Mouse (Mus musculus): ENCODE data around the gene Rtel1. TPM values are rescaled to one million over a fixed set of nuclear protein-coding genes. Genes with fewer than 3 reads are reported as not detected.

The Rtel1 gene
- polyA plus RNA-seq, 1 experiment: 6.1 TPM

DNA sequence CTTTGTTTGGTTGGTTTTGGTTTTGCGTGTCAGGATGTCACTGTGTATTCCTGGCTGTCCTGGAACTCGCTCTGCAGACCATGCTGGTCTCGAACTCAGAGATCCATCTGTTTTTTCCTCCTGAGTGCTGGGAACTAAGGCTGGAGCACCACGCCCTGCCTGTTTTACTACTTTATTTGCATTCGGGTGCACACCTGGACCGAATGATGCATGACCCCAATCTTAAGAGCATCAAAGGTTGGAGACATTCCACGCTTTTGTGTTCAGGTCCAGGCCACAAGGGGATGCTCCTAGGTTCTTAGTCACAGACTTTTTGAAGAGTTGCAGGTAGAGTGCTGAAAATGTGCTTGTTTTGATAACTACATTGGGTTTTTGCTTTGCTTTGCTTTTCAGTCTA, 562 bp downstream of the Rtel1 start:
- TF ChIP-seq GATA1 (IDR thresholded peaks at IDR 0.05; ENCODE audit: borderline replicate concordance, low read length) (no peak), FLI1 (IDR thresholded peaks at IDR 0.05; ENCODE audit: low read length) (no peak)

GRCm38 (mm10) chr2:181322136-181322535, 2.6 kb downstream of the Rtel1 start:
- Histone ChIP-seq H3K9me3 (no peaks in the 10 kb centered on the region), H3K4me1 (peaks cover 23% of the 10 kb centered on the region), H3K4me3 (replicated peaks) (no peak overlapping the region), H3K27me3 (replicated peaks) (peaks cover 2% of the 10 kb centered on the region), H3K36me3 (replicated peaks; ENCODE audit: low read length) (peaks cover 53% of the 10 kb centered on the region)
- TF ChIP-seq GATA1 (IDR thresholded peaks at IDR 0.05; ENCODE audit: borderline replicate concordance, low read length) (no peak), FLI1 (IDR thresholded peaks at IDR 0.05; ENCODE audit: low read length) (no peak)

More for the DNA sequence above, 562 bp downstream of the Rtel1 start:
- H3K27me3 ChIP-seq (replicated peaks): peaks cover 18% of the 10 kb centered on the region
- no peaks in the 10 kb centered on the region for H3K9me3 ChIP-seq
- H3K36me3 ChIP-seq (replicated peaks; ENCODE audit: low read length): peaks cover 33% of the 10 kb centered on the region
- H3K4me1 ChIP-seq: peaks cover 20% of the 10 kb centered on the region
- peak overlapping the region; percentile 94 for H3K4me3 ChIP-seq (replicated peaks)

GRCm38 (mm10) chr2:181326098-181326497, 6.6 kb downstream of the Rtel1 start:
- TF ChIP-seq FLI1 (IDR thresholded peaks at IDR 0.05; ENCODE audit: low read length): no peak
- no peak for TF ChIP-seq GATA1 (IDR thresholded peaks at IDR 0.05; ENCODE audit: borderline replicate concordance, low read length)
- Histone ChIP-seq H3K27me3 (replicated peaks) (no peaks in the 10 kb centered on the region), H3K36me3 (replicated peaks; ENCODE audit: low read length) (peaks cover 90% of the 10 kb centered on the region)

GRCm38 (mm10) chr2:181332542-181332941, 13.0 kb downstream of the Rtel1 start:
- TF ChIP-seq FLI1 (IDR thresholded peaks at IDR 0.05; ENCODE audit: low read length) (no peak), GATA1 (IDR thresholded peaks at IDR 0.05; ENCODE audit: borderline replicate concordance, low read length) (no peak)
- peaks cover 83% of the 10 kb centered on the region for H3K36me3 ChIP-seq (replicated peaks; ENCODE audit: low read length)
- H3K9me3 ChIP-seq: no peaks in the 10 kb centered on the region
- peaks cover 3% of the 10 kb centered on the region; the same call in 1 of the 2 replicates for H3K4me1 ChIP-seq
- no peak overlapping the region for H3K4me3 ChIP-seq (replicated peaks)
- no peaks in the 10 kb centered on the region for H3K27me3 ChIP-seq (replicated peaks)

More at GRCm38 (mm10) chr2:181326098-181326497, 6.6 kb downstream of the Rtel1 start:
- Histone ChIP-seq H3K4me1 (peaks cover 5% of the 10 kb centered on the region; the same call in 1 of the 2 replicates), H3K9me3 (no peaks in the 10 kb centered on the region), H3K4me3 (replicated peaks) (no peak overlapping the region)

- Histone ChIP-seq H3K4me1 (peaks cover 3% of the 10 kb centered on the region; the same call in 1 of the 2 replicates), H3K27me3 (replicated peaks) (no peaks in the 10 kb centered on the region), H3K9me3 (no peaks in the 10 kb centered on the region), H3K36me3 (replicated peaks; ENCODE audit: low read length) (peaks cover 82% of the 10 kb centered on the region), H3K4me3 (replicated peaks) (no peak overlapping the region)
- no peak for TF ChIP-seq GATA1 (IDR thresholded peaks at IDR 0.05; ENCODE audit: borderline replicate concordance, low read length)
- TF ChIP-seq FLI1 (IDR thresholded peaks at IDR 0.05; ENCODE audit: low read length): no peak
Measured at GRCm38 (mm10) chr2:181334023-181334422, 14.5 kb downstream of the Rtel1 start.

DNA sequence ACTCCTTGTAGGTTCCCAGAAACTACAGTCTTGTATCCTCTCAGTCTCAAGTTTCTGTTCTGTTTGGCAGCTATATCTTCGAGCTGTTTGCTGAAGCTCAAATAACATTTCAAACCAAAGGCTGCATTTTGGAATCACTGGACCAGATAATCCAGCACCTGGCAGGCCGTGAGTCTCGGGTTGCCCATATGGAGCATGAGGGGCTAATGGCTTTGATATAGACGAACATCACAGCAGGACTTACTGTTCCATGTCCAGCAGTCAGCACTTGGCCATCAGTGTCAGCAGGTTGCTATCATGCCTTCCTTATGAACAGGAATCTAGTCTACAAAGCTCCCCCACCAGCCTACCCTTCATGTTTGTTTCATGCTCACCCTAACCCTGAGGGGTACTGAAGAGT, 20.9 kb downstream of the Rtel1 start:
- Histone ChIP-seq H3K36me3 (replicated peaks; ENCODE audit: low read length) (peaks cover 86% of the 10 kb centered on the region), H3K4me1 (peaks cover 6% of the 10 kb centered on the region; the same call in 1 of the 2 replicates), H3K9me3 (no peaks in the 10 kb centered on the region), H3K4me3 (replicated peaks) (no peak overlapping the region), H3K27me3 (replicated peaks) (no peaks in the 10 kb centered on the region)
- TF ChIP-seq FLI1 (IDR thresholded peaks at IDR 0.05; ENCODE audit: low read length): no peak
- no peak for TF ChIP-seq GATA1 (IDR thresholded peaks at IDR 0.05; ENCODE audit: borderline replicate concordance, low read length)

- Histone ChIP-seq H3K27me3 (replicated peaks) (no peaks in the 10 kb centered on the region), H3K36me3 (replicated peaks; ENCODE audit: low read length) (peaks cover 85% of the 10 kb centered on the region), H3K4me1 (peaks cover 6% of the 10 kb centered on the region; the same call in 1 of the 2 replicates), H3K9me3 (no peaks in the 10 kb centered on the region), H3K4me3 (replicated peaks) (no peak overlapping the region)
- no peak for TF ChIP-seq FLI1 (IDR thresholded peaks at IDR 0.05; ENCODE audit: low read length)
- TF ChIP-seq GATA1 (IDR thresholded peaks at IDR 0.05; ENCODE audit: borderline replicate concordance, low read length): no peak
Measured at GRCm38 (mm10) chr2:181342766-181343165, 23.2 kb downstream of the Rtel1 start.

DNA sequence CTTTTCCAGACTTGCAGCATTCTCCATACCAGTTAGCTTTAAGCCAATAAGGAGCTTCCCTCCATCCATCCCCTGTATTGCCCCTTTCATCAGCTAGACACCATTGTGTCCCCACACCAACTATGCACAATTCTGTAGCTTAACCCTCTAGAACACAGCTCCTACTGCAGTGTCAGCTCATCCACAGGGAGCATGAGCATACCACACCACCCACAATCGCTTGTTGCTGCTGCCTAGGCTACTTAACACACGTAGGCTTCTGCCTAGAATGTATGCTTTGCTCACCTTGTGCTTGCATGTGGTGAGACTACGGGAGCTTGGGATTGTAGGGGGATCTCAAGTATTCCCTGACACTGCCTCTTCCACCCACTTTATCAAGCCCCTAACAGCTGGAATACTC, 37.2 kb downstream of the Rtel1 start:
- Histone ChIP-seq H3K36me3 (replicated peaks; ENCODE audit: low read length) (peaks cover 100% of the 10 kb centered on the region), H3K4me1 (peaks cover 9% of the 10 kb centered on the region), H3K4me3 (replicated peaks) (no peak overlapping the region), H3K27me3 (replicated peaks) (no peaks in the 10 kb centered on the region), H3K9me3 (no peaks in the 10 kb centered on the region)
- TF ChIP-seq GATA1 (IDR thresholded peaks at IDR 0.05; ENCODE audit: borderline replicate concordance, low read length): no peak
- no peak for TF ChIP-seq FLI1 (IDR thresholded peaks at IDR 0.05; ENCODE audit: low read length)

DNA sequence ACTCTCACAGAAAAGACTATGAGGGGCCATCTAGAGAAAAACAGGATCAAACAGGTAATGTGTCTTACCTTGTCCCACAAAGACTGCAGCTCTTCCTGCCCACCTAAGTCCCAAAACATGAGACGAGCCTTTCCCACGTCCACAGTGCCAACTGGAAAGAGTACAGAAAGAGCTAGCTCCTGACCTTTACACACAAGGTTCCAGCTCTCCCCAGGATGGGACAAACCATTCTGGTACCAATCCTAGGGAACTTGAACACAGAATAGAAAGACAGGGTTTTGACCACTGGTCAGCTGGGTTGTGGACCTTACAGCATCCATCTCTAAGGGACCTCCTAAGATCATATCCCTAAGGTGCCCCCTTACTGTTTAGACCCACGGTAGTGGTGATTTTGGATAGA, 44.4 kb downstream of the Rtel1 start:
- H3K4me3 ChIP-seq (replicated peaks): peak overlapping the region; percentile 94
- no peaks in the 10 kb centered on the region for H3K27me3 ChIP-seq (replicated peaks)
- H3K36me3 ChIP-seq (replicated peaks; ENCODE audit: low read length): peaks cover 50% of the 10 kb centered on the region
- peaks cover 47% of the 10 kb centered on the region for H3K4me1 ChIP-seq
- no peaks in the 10 kb centered on the region for H3K9me3 ChIP-seq
- TF ChIP-seq GATA1 (IDR thresholded peaks at IDR 0.05; ENCODE audit: borderline replicate concordance, low read length) (no peak), FLI1 (IDR thresholded peaks at IDR 0.05; ENCODE audit: low read length) (no peak)

GRCm38 (mm10) chr2:181364487-181364859, 44.9 kb downstream of the Rtel1 start:
- Histone ChIP-seq H3K36me3 (replicated peaks; ENCODE audit: low read length) (peaks cover 48% of the 10 kb centered on the region), H3K4me1 (peaks cover 52% of the 10 kb centered on the region), H3K9me3 (no peaks in the 10 kb centered on the region), H3K27me3 (replicated peaks) (no peaks in the 10 kb centered on the region), H3K4me3 (replicated peaks) (peak overlapping the region; percentile 94)
- no peak for TF ChIP-seq FLI1 (IDR thresholded peaks at IDR 0.05; ENCODE audit: low read length)
- no peak for TF ChIP-seq GATA1 (IDR thresholded peaks at IDR 0.05; ENCODE audit: borderline replicate concordance, low read length)

Data from megakaryocyte, embryonic 14.5 days (primary cell).